Mouse (Mus musculus) megakaryocyte, embryonic 14.5 days (primary cell): ENCODE data around the gene Olfr90.

Experiments used
- FLI1 ChIP-seq: IDR thresholded peaks from 2 replicates; pipeline ENCODE4 v1.6.1; 2012; ENCODE audit warnings: low read length, inconsistent platforms, mixed read lengths
- GATA1 ChIP-seq: IDR thresholded peaks from 3 replicates; pipeline ENCODE4 v1.6.1; 2012; ENCODE audit warnings: mixed read lengths, low read length, inconsistent platforms, borderline replicate concordance

DNA sequence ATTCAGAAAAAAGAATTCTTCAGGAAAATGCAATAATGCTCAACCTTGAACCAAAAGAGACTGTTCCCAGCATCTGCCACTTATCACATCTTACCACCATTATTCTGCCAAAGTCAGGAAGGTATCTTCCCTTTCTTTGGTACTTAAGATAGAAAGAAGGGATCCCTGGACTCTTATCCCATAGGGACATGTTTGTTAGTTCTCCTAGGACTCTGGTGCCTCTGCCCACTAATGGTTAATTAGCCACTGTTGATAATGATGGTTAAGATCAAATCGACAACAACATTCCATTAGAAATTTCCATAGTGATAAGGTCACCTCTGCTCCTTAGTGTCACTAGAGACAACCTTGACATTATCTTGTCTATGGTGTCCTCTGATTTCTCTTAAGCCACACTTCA is 9.9 kb upstream of the Olfr90 start, which contains the start of gene Olfr91:
- TF ChIP-seq GATA1 (no peak), FLI1 (no peak)
